ENCODE assay signal across 28 mouse cellular contexts in genomic region chr5:57870727-57871126, GRCm38 (mm10).
"Had no signal": no experiment of that assay in that cellular context is flagged by ENCODE, and none has a peak within 500 bp of the region (broad histone marks: within the 10 kb centered on the region; RNA-seq: fewer than 3 reads in every experiment).

No protein-coding gene starts in this region.

- H3K27me3 ChIP-seq: embryonic facial prominence, embryonic 12.5 days; embryonic facial prominence, embryonic 13.5 days; embryonic facial prominence, embryonic 15.5 days; forebrain, embryonic 12.5 days; forebrain, embryonic 13.5 days; forebrain, embryonic 15.5 days had no signal

- H3K9me3 ChIP-seq: embryonic facial prominence, embryonic 12.5 days; embryonic facial prominence, embryonic 13.5 days; embryonic facial prominence, embryonic 15.5 days; forebrain, embryonic 10.5 days; forebrain, embryonic 12.5 days; forebrain, embryonic 13.5 days; forebrain, embryonic 15.5 days had no signal

- DNase-seq: cerebellum, adult 2 months; cerebellum, adult 8-10 months; cerebellum, adult 9-10 months; cerebellum, adult 9-11 months; cerebellum, postnatal 10 days; cerebellum, postnatal 14 days; cerebellum, postnatal 25 days; cerebellum, postnatal 36 days; embryo, embryonic 11 days; forebrain, postnatal 0 days; gastrocnemius, adult 2 months; gastrocnemius, postnatal 10 days; gastrocnemius, postnatal 14 days; gastrocnemius, postnatal 25 days; gastrocnemius, postnatal 36 days; heart, adult 11 months; heart, adult 18-20 months; heart, adult 2 months had no signal

- H3K4me3 ChIP-seq: embryonic facial prominence, embryonic 12.5 days; embryonic facial prominence, embryonic 13.5 days; embryonic facial prominence, embryonic 15.5 days; erythroblast, embryonic 14.5 days; forebrain, embryonic 10.5 days; forebrain, embryonic 12.5 days; forebrain, embryonic 13.5 days; forebrain, embryonic 15.5 days; gastrocnemius, adult 2 months; heart, adult 2 months had no signal

- H3K4me2 ChIP-seq: embryonic facial prominence, embryonic 12.5 days; embryonic facial prominence, embryonic 13.5 days; embryonic facial prominence, embryonic 15.5 days; forebrain, embryonic 12.5 days; forebrain, embryonic 13.5 days; forebrain, embryonic 15.5 days had no signal

- H3K36me3 ChIP-seq: embryonic facial prominence, embryonic 12.5 days; embryonic facial prominence, embryonic 13.5 days; embryonic facial prominence, embryonic 15.5 days; forebrain, embryonic 10.5 days; forebrain, embryonic 12.5 days; forebrain, embryonic 15.5 days had no signal

- ATAC-seq: forebrain, embryonic 13.5 days; forebrain, embryonic 14.5 days; forebrain, embryonic 15.5 days; forebrain, embryonic 16.5 days; forebrain, postnatal 0 days had no signal

- H3K9ac ChIP-seq: embryonic facial prominence, embryonic 12.5 days; embryonic facial prominence, embryonic 13.5 days; embryonic facial prominence, embryonic 15.5 days; forebrain, embryonic 12.5 days; forebrain, embryonic 13.5 days; forebrain, embryonic 15.5 days; forebrain, postnatal 0 days had no signal

- H3K27ac ChIP-seq: embryonic facial prominence, embryonic 12.5 days; embryonic facial prominence, embryonic 13.5 days; embryonic facial prominence, embryonic 15.5 days; forebrain, embryonic 10.5 days; forebrain, embryonic 12.5 days; forebrain, embryonic 13.5 days; forebrain, embryonic 15.5 days; gastrocnemius, adult 2 months; heart, adult 2 months had no signal

- H3K4me1 ChIP-seq: forebrain, embryonic 10.5 days; forebrain, embryonic 13.5 days had no signal
